30 mouse cellular contexts compared by ENCODE assay signal in genomic region chr2:158356121-158356520, GRCm38 (mm10). TPM values are rescaled to one million over a fixed set of nuclear protein-coding genes. Genes with fewer than 3 reads are reported as not detected.
"Had no signal": no experiment of that assay in that cellular context is flagged by ENCODE, and none has a peak within 500 bp of the region (broad histone marks: within the 10 kb centered on the region; RNA-seq: fewer than 3 reads in every experiment).

No protein-coding gene starts in this region.

- H3K27ac ChIP-seq: limb, embryonic 10.5 days; limb, embryonic 12.5 days; limb, embryonic 13.5 days; limb, embryonic 15.5 days; liver, embryonic 12.5 days; liver, embryonic 13.5 days; liver, embryonic 14.5 days; liver, embryonic 15.5 days; lung, embryonic 15.5 days; macrophage; midbrain, embryonic 10.5 days; midbrain, embryonic 12.5 days; midbrain, embryonic 15.5 days; neural tube, embryonic 12.5 days had no signal

- H3K4me3 ChIP-seq: limb, embryonic 10.5 days; limb, embryonic 12.5 days; limb, embryonic 13.5 days; limb, embryonic 15.5 days; liver, embryonic 12.5 days; liver, embryonic 13.5 days; liver, embryonic 15.5 days; lung, embryonic 15.5 days; megakaryocyte, embryonic 14.5 days; midbrain, embryonic 10.5 days; midbrain, embryonic 12.5 days; midbrain, embryonic 15.5 days; myocyte; neural tube, embryonic 12.5 days had no signal

- H3K27me3 ChIP-seq: limb, embryonic 12.5 days; limb, embryonic 13.5 days; limb, embryonic 15.5 days; liver, embryonic 12.5 days; liver, embryonic 13.5 days; liver, embryonic 15.5 days; lung, embryonic 15.5 days; megakaryocyte, embryonic 14.5 days; midbrain, embryonic 12.5 days; midbrain, embryonic 15.5 days; neural tube, embryonic 12.5 days had no signal

- H3K9me3 ChIP-seq: limb, embryonic 10.5 days; limb, embryonic 12.5 days; limb, embryonic 13.5 days; limb, embryonic 15.5 days; liver, embryonic 12.5 days; liver, embryonic 13.5 days; liver, embryonic 15.5 days; lung, embryonic 15.5 days; megakaryocyte, embryonic 14.5 days; midbrain, embryonic 10.5 days; midbrain, embryonic 12.5 days; midbrain, embryonic 15.5 days; neural tube, embryonic 12.5 days had no signal

- DNase-seq: left cerebral cortex, postnatal 4 days; liver; liver, embryonic 13.5 days; liver, postnatal 0 days; lung, adult 18-20 months; lung, adult 2 months; lung, embryonic 14.5 days; lung, postnatal 10 days; lung, postnatal 14 days; lung, postnatal 36 days; lung, postnatal 4 days; midbrain, embryonic 14.5 days had no signal

- ATAC-seq: liver, embryonic 12.5 days; liver, postnatal 0 days; lung, postnatal 0 days; midbrain, embryonic 15.5 days; midbrain, embryonic 16.5 days had no signal

- H3K9ac ChIP-seq: limb, embryonic 12.5 days; limb, embryonic 13.5 days; limb, embryonic 15.5 days; liver, embryonic 12.5 days; liver, embryonic 13.5 days; liver, embryonic 14.5 days; liver, embryonic 15.5 days; liver, postnatal 0 days; lung, embryonic 14.5 days; lung, embryonic 15.5 days; midbrain, embryonic 12.5 days; midbrain, embryonic 15.5 days; neural tube, embryonic 12.5 days had no signal

- H3K4me2 ChIP-seq: limb, embryonic 12.5 days; limb, embryonic 13.5 days; limb, embryonic 15.5 days; liver, embryonic 11.5 days; liver, embryonic 12.5 days; liver, embryonic 13.5 days; liver, embryonic 15.5 days; lung, embryonic 14.5 days; lung, embryonic 15.5 days; midbrain, embryonic 12.5 days; midbrain, embryonic 15.5 days; neural tube, embryonic 12.5 days had no signal

RNA-seq across cellular contexts. Expression of gene Snhg11, which starts 19.3 kb away (rescaled TPM):
- polyA plus RNA-seq: myocyte had no signal
